Mouse (Mus musculus): ENCODE results near the gene Cd68. TPM values are rescaled to one million over a fixed set of nuclear protein-coding genes. Genes with fewer than 3 reads are reported as not detected.

The Cd68 gene
- polyA plus RNA-seq, 1 experiment from 2014 or later, result 12.1 TPM

GRCm38 (mm10) chr11:69681314-69682208 lies 15.6 kb upstream of the Cd68 start, which contains the start of gene Senp3:
Gene Senp3, minus strand, starts transcription at chr11:69682084.
- no peaks in the 10 kb centered on the region for H3K9me3 ChIP-seq (ENCODE audit: low read depth, low read length)
- H3K36me3 ChIP-seq (ENCODE audit: insufficient read depth), result peaks cover 41% of the 10 kb centered on the region
- no peaks in the 10 kb centered on the region for H3K27me3 ChIP-seq (ENCODE audit: insufficient read depth, low read length)
- H3K27ac ChIP-seq (ENCODE audit: low read depth), result peak within 1 kb of the TSS; percentile 96
- H3K4me2 ChIP-seq, result peak within 1 kb of the TSS; percentile 95
- H3K4me3 ChIP-seq (ENCODE audit: low read depth, low read length), result peak within 1 kb of the TSS; percentile 87
- no peak for TF ChIP-seq CTCF (IDR thresholded peaks at IDR 0.05; ENCODE audit: low read depth)
- DNase-seq (peak; percentile 99), ATAC-seq (ENCODE audit: insufficient read depth) (peak; percentile 95)
- H3K4me1 ChIP-seq (ENCODE audit: insufficient read depth), result peaks cover 18% of the 10 kb centered on the region
- under 1% methylated on average over 75 of the region's 80 CpGs for WGBS
- H3K9ac ChIP-seq, result peak within 1 kb of the TSS; percentile 78

GRCm38 (mm10) chr11:69680136-69680855 lies 14.3 kb upstream of the Cd68 start:
- TF ChIP-seq CTCF (IDR thresholded peaks at IDR 0.05; ENCODE audit: low read depth), result no peak
- ATAC-seq (ENCODE audit: insufficient read depth) (no peak), DNase-seq (no peak)
- Histone ChIP-seq H3K4me3 (ENCODE audit: low read depth, low read length) (peak overlapping the region; percentile 87), H3K4me2 (peak overlapping the region; percentile 95), H3K9me3 (ENCODE audit: low read depth, low read length) (no peaks in the 10 kb centered on the region), H3K27ac (ENCODE audit: low read depth) (no peak overlapping the region), H3K9ac (peak overlapping the region; percentile 78; the same call in 1 of the 2 replicates), H3K4me1 (ENCODE audit: insufficient read depth) (peaks cover 6% of the 10 kb centered on the region; the same call in 1 of the 2 replicates), H3K36me3 (ENCODE audit: insufficient read depth) (peaks cover 53% of the 10 kb centered on the region), H3K27me3 (ENCODE audit: insufficient read depth, low read length) (no peaks in the 10 kb centered on the region)
- 89% methylated on average over 30 of the region's 30 CpGs for WGBS

GRCm38 (mm10) chr11:69679144-69679543 lies 13.2 kb upstream of the Cd68 start:
- H3K4me1 ChIP-seq (ENCODE audit: insufficient read depth), result peaks cover 6% of the 10 kb centered on the region; the same call in 1 of the 2 replicates
- no peak for TF ChIP-seq CTCF (IDR thresholded peaks at IDR 0.05; ENCODE audit: low read depth)
- H3K4me2 ChIP-seq, result no peak overlapping the region
- WGBS, result 100% methylated on average over 2 of the region's 2 CpGs
- ATAC-seq (ENCODE audit: insufficient read depth) (no peak), DNase-seq (no peak)
- H3K27me3 ChIP-seq (ENCODE audit: insufficient read depth, low read length), result no peaks in the 10 kb centered on the region
- no peaks in the 10 kb centered on the region for H3K9me3 ChIP-seq (ENCODE audit: low read depth, low read length)
- H3K36me3 ChIP-seq (ENCODE audit: insufficient read depth), result peaks cover 65% of the 10 kb centered on the region
- H3K27ac ChIP-seq (ENCODE audit: low read depth), result no peak overlapping the region
- H3K4me3 ChIP-seq (ENCODE audit: low read depth, low read length), result no peak overlapping the region
- no peak overlapping the region for H3K9ac ChIP-seq

- Histone ChIP-seq H3K36me3 (ENCODE audit: insufficient read depth) (peaks cover 78% of the 10 kb centered on the region), H3K4me1 (ENCODE audit: insufficient read depth) (peaks cover 2% of the 10 kb centered on the region), H3K27me3 (ENCODE audit: insufficient read depth, low read length) (no peaks in the 10 kb centered on the region), H3K4me2 (peak within 1 kb of the TSS; percentile 96), H3K4me3 (ENCODE audit: low read depth, low read length) (peak within 1 kb of the TSS; percentile 99), H3K9ac (peak within 1 kb of the TSS; percentile 100), H3K27ac (ENCODE audit: low read depth) (peak within 1 kb of the TSS; percentile 99), H3K9me3 (ENCODE audit: low read depth, low read length) (no peaks in the 10 kb centered on the region)
- peak; percentile 97 for ATAC-seq (ENCODE audit: insufficient read depth)
- TF ChIP-seq CTCF (IDR thresholded peaks at IDR 0.05; ENCODE audit: low read depth), result no peak
- peak; percentile 100 for DNase-seq
- WGBS, result 0% methylated on average over 36 of the region's 36 CpGs
Measured at GRCm38 (mm10) chr11:69672211-69672706, 6.3 kb upstream of the Cd68 start, which contains the start of gene Eif4a1. Gene Eif4a1, minus strand, starts transcription at chr11:69672423.

GRCm38 (mm10) chr11:69671726-69672124 lies 5.8 kb upstream of the Cd68 start:
- Histone ChIP-seq H3K9me3 (ENCODE audit: low read depth, low read length) (no peaks in the 10 kb centered on the region), H3K4me1 (ENCODE audit: insufficient read depth) (peaks cover 2% of the 10 kb centered on the region), H3K4me2 (peak overlapping the region; percentile 96), H3K4me3 (ENCODE audit: low read depth, low read length) (peak overlapping the region; percentile 99), H3K36me3 (ENCODE audit: insufficient read depth) (peaks cover 76% of the 10 kb centered on the region), H3K9ac (peak overlapping the region; percentile 100), H3K27ac (ENCODE audit: low read depth) (peak overlapping the region; percentile 99), H3K27me3 (ENCODE audit: insufficient read depth, low read length) (no peaks in the 10 kb centered on the region)
- TF ChIP-seq CTCF (IDR thresholded peaks at IDR 0.05; ENCODE audit: low read depth), result no peak
- DNase-seq (no peak), ATAC-seq (ENCODE audit: insufficient read depth) (peak; percentile 2; the same call in 1 of the 2 replicates)
- under 1% methylated on average over 43 of the region's 43 CpGs for WGBS

- peak; percentile 95 for DNase-seq
- peak overlapping the region; percentile 99 for H3K4me3 ChIP-seq (ENCODE audit: low read depth, low read length)
- H3K36me3 ChIP-seq (ENCODE audit: insufficient read depth), result peaks cover 76% of the 10 kb centered on the region
- peaks cover 2% of the 10 kb centered on the region for H3K4me1 ChIP-seq (ENCODE audit: insufficient read depth)
- peak; percentile 62 for ATAC-seq (ENCODE audit: insufficient read depth)
- TF ChIP-seq CTCF (IDR thresholded peaks at IDR 0.05; ENCODE audit: low read depth), result no peak
- peak overlapping the region; percentile 100 for H3K9ac ChIP-seq
- no peaks in the 10 kb centered on the region for H3K27me3 ChIP-seq (ENCODE audit: insufficient read depth, low read length)
- peak overlapping the region; percentile 99 for H3K27ac ChIP-seq (ENCODE audit: low read depth)
- under 1% methylated on average over 60 of the region's 61 CpGs for WGBS
- H3K9me3 ChIP-seq (ENCODE audit: low read depth, low read length), result no peaks in the 10 kb centered on the region
- H3K4me2 ChIP-seq, result peak overlapping the region; percentile 96
Measured at GRCm38 (mm10) chr11:69670786-69671725, 5.1 kb upstream of the Cd68 start.

Data from lung, embryonic 14.5 days (tissue).